Mouse (Mus musculus): ENCODE measurements around the gene Adgrf1. TPM values are rescaled to one million over a fixed set of nuclear protein-coding genes. Genes with fewer than 3 reads are reported as not detected.

Gene Adgrf1
- total RNA-seq (2012; rRNA removed) (not detected in 2 replicates), total RNA-seq (2014; rRNA removed) (not detected in 2 replicates), polyA plus RNA-seq (2012; ENCODE audit: insufficient read length, low read depth) (not detected in 2 replicates)

GRCm38 (mm10) chr17:43270161-43270560, at the start of gene Adgrf1:
Adgrf1 (plus strand) TSS chr17:43270329.
- in situ Hi-C loops (cut with MboI; ENCODE audit: low pct_ligation_motif_present, low pct_unique_long_range_greater_than_20kb, low sequenced_read_pairs) (loop anchor here (25.0 kb wide), 1 partner anchor 192 kb away; no protein-coding TSS in a partner anchor), dilution Hi-C loops (cut with MboI; ENCODE audit: extremely low pct_ligation_motif_present, extremely low pct_unique_long_range_greater_than_20kb, low sequenced_read_pairs) (no loop called here)
- TF ChIP-seq MYC (IDR thresholded peaks at IDR 0.05; ENCODE audit: low read depth, low read length) (no peak), GABPA (IDR thresholded peaks at IDR 0.05; ENCODE audit: insufficient replicate concordance, low read depth, low read length) (no peak), NRF1 (IDR thresholded peaks at IDR 0.05; ENCODE audit: low read depth, low read length) (no peak), ETS1 (conservative IDR thresholded peaks at IDR 0.05; ENCODE audit: low read depth, low read length) (no peak), MEF2A (IDR thresholded peaks at IDR 0.05; ENCODE audit: borderline replicate concordance, low read depth, low read length) (no peak), ZNF384 (IDR thresholded peaks at IDR 0.05; ENCODE audit: low read depth, low read length) (no peak), NELFE (IDR thresholded peaks at IDR 0.05; ENCODE audit: low read depth, low read length) (no peak), IRF4 (IDR thresholded peaks at IDR 0.05; ENCODE audit: low read depth, low read length) (no peak), ZMIZ1 (IDR thresholded peaks at IDR 0.05; ENCODE audit: low read depth, low read length) (no peak), MAZ (IDR thresholded peaks at IDR 0.05; ENCODE audit: low read depth, low read length) (no peak), JUND (conservative IDR thresholded peaks at IDR 0.05; ENCODE audit: low read depth, low read length) (no peak)
- no peak within 1 kb of the TSS for H3K4me3 ChIP-seq (replicated peaks in 1 of 3; ENCODE audit: low read depth in 2 of 3, low read length in 2 of 3, poor library complexity in 1 of 3)
- H3K79me2 ChIP-seq (replicated peaks; ENCODE audit: control insufficient read depth, extremely low read depth, insufficient read depth, poor library complexity, severe bottlenecking): no peaks in the 10 kb centered on the region
- H3K9me3 ChIP-seq (replicated peaks; ENCODE audit: low read length): peaks cover 42% of the 10 kb centered on the region
- no peaks in the 10 kb centered on the region for H3K36me3 ChIP-seq (replicated peaks in 1 of 2; ENCODE audit: control insufficient read depth in 1 of 2, insufficient read depth in 1 of 2, low read length in 1 of 2)
- H3K9ac ChIP-seq (ENCODE audit: insufficient read depth, low read depth): no peak within 1 kb of the TSS
- H3K27ac ChIP-seq (ENCODE audit: insufficient read depth, low read depth): no peak within 1 kb of the TSS
- no peak within 1 kb of the TSS for H3K4me2 ChIP-seq (ENCODE audit: insufficient read depth, low read depth, poor library complexity, severe bottlenecking)
- no peak for DNase-seq (ENCODE audit: extremely low read depth)
- no peaks in the 10 kb centered on the region for H3K4me1 ChIP-seq (ENCODE audit: control insufficient read depth in 1 of 2, insufficient read depth in 2 of 2)
- H3K27me3 ChIP-seq (replicated peaks): no peaks in the 10 kb centered on the region

- H3K4me3 ChIP-seq (replicated peaks in 1 of 3; ENCODE audit: low read depth in 2 of 3, low read length in 2 of 3, poor library complexity in 1 of 3): no peak overlapping the region
- in situ Hi-C loops (cut with MboI; ENCODE audit: low pct_ligation_motif_present, low pct_unique_long_range_greater_than_20kb, low sequenced_read_pairs): loop anchor here (25.0 kb wide), 1 partner anchor 214 kb away; the partner anchor contains the start of gene Tnfrsf21
Measured at GRCm38 (mm10) chr17:43226101-43226500, 44.0 kb upstream of the Adgrf1 start.

More at GRCm38 (mm10) chr17:43226101-43226500, 44.0 kb upstream of the Adgrf1 start:
- peaks cover 40% of the 10 kb centered on the region for H3K9me3 ChIP-seq (replicated peaks; ENCODE audit: low read length)
- no peak overlapping the region for H3K9ac ChIP-seq (ENCODE audit: insufficient read depth, low read depth)
- no peak for DNase-seq (ENCODE audit: extremely low read depth)
- H3K4me2 ChIP-seq (ENCODE audit: insufficient read depth, low read depth, poor library complexity, severe bottlenecking): no peak overlapping the region
- TF ChIP-seq JUND (conservative IDR thresholded peaks at IDR 0.05; ENCODE audit: low read depth, low read length): no peak
- no peak for TF ChIP-seq SIN3A (IDR thresholded peaks at IDR 0.05; ENCODE audit: low read length)
- no peak for TF ChIP-seq POLR2A (IDR thresholded peaks at IDR 0.05; ENCODE audit: low read depth, low read length)
- no peak for TF ChIP-seq NRF1 (IDR thresholded peaks at IDR 0.05; ENCODE audit: low read depth, low read length)
- TF ChIP-seq MEF2A (IDR thresholded peaks at IDR 0.05; ENCODE audit: borderline replicate concordance, low read depth, low read length): no peak
- TF ChIP-seq PAX5 (IDR thresholded peaks at IDR 0.05; ENCODE audit: low read length): no peak
- no peak for TF ChIP-seq GABPA (IDR thresholded peaks at IDR 0.05; ENCODE audit: insufficient replicate concordance, low read depth, low read length)
- no peak for TF ChIP-seq CHD1 (IDR thresholded peaks at IDR 0.05; ENCODE audit: low read depth, low read length)
- TF ChIP-seq MXI1 (IDR thresholded peaks at IDR 0.05; ENCODE audit: low read depth, low read length): no peak
- TF ChIP-seq CHD2 (IDR thresholded peaks at IDR 0.05; ENCODE audit: low read length): no peak
- TF ChIP-seq CTCF (conservative IDR thresholded peaks at IDR 0.05 in 1 of 2, IDR thresholded peaks at IDR 0.05 in 1 of 2; ENCODE audit: low read depth in 2 of 2, low read length in 2 of 2): no peak
- TF ChIP-seq RCOR1 (conservative IDR thresholded peaks at IDR 0.05; ENCODE audit: low read depth, low read length): no peak
- no peak for TF ChIP-seq NELFE (IDR thresholded peaks at IDR 0.05; ENCODE audit: low read depth, low read length)
- no peak for TF ChIP-seq BHLHE40 (IDR thresholded peaks at IDR 0.05; ENCODE audit: low read depth, low read length)
- TF ChIP-seq ELF1 (IDR thresholded peaks at IDR 0.05; ENCODE audit: low read depth, low read length): no peak
- H3K27me3 ChIP-seq (replicated peaks): no peaks in the 10 kb centered on the region
- dilution Hi-C loops (cut with MboI; ENCODE audit: extremely low pct_ligation_motif_present, extremely low pct_unique_long_range_greater_than_20kb, low sequenced_read_pairs): no loop called here
- H3K36me3 ChIP-seq (replicated peaks in 1 of 2; ENCODE audit: control insufficient read depth in 1 of 2, insufficient read depth in 1 of 2, low read length in 1 of 2): no peaks in the 10 kb centered on the region
- H3K4me1 ChIP-seq (ENCODE audit: control insufficient read depth in 1 of 2, insufficient read depth in 2 of 2): peaks cover 0 to 5% of the 10 kb centered on the region in 2 experiments; a peak in 1 of 4 replicates
- no peak overlapping the region for H3K27ac ChIP-seq (ENCODE audit: insufficient read depth, low read depth)
- H3K79me2 ChIP-seq (replicated peaks; ENCODE audit: control insufficient read depth, extremely low read depth, insufficient read depth, poor library complexity, severe bottlenecking): no peaks in the 10 kb centered on the region
